Mouse (Mus musculus) testis, adult 2 months (tissue): Measurements from ENCODE around the gene 4930470P17Rik.

Experiments
- CTCF ChIP-seq: fragments of 200-500 bp; IDR thresholded peaks from 2 replicates; pipeline ENCODE4 v1.5.1; 2012; ENCODE audit warnings: low read depth, mild to moderate bottlenecking, inconsistent platforms, low read length, moderate library complexity; ENCODE audit not compliant: control insufficient read depth, insufficient read depth, insufficient replicate concordance
- POLR2A ChIP-seq: fragments of 200-500 bp; IDR thresholded peaks from 2 replicates; pipeline ENCODE4 v1.6.1; 2012; ENCODE audit warnings: low read depth, mild to moderate bottlenecking, inconsistent platforms, low read length, moderate library complexity; ENCODE audit not compliant: control insufficient read depth

GRCm38 (mm10) chr2:170563956-170564855 is 37.6 kb downstream of the 4930470P17Rik start:
- no peak for TF ChIP-seq CTCF
- TF ChIP-seq POLR2A: no peak
